Mouse (Mus musculus) neural tube, embryonic 11.5 days (tissue): ENCODE data around the gene Ttc21b. TPM values are rescaled to one million over a fixed set of nuclear protein-coding genes. Genes with fewer than 3 reads are reported as not detected.

ENCODE experiments used
- ATAC-seq: fragments of 200-750 bp; cut with Nextera tagmentation; 2 replicates; pipeline ENCODE4 v1.8.0; 2017; ENCODE audit warnings: moderate number of reproducible peaks, mild to moderate bottlenecking, moderate TSS enrichment, moderate library complexity; ENCODE audit not compliant: insufficient read depth, low FRiP score, low TSS enrichment
- DNase-seq: peaks from one replicate; pipeline ENCODE4 v3.0.0-alpha.2; 2015; ENCODE audit warnings: low spot score
- H3K27ac ChIP-seq: fragments of 300-500 bp; sonication (generic); 2 replicates; pipeline ENCODE4 v1.5.1; 2014; ENCODE audit warnings: low read depth, mild to moderate bottlenecking, low read length
- H3K27me3 ChIP-seq: fragments of 300-500 bp; sonication (generic); 2 replicates; pipeline ENCODE4 v1.6.1; 2014; ENCODE audit warnings: mild to moderate bottlenecking, low read length, mixed read lengths; ENCODE audit not compliant: control insufficient read depth, insufficient read depth
- H3K36me3 ChIP-seq: fragments of 300-500 bp; sonication (generic); 2 replicates; pipeline ENCODE4 v1.6.1; 2014; ENCODE audit warnings: mild to moderate bottlenecking, low read length, moderate library complexity, mixed read lengths; ENCODE audit not compliant: control insufficient read depth, insufficient read depth
- H3K4me1 ChIP-seq: fragments of 300-500 bp; sonication (generic); 2 replicates; pipeline ENCODE4 v1.6.1; 2014; ENCODE audit warnings: low read length, mixed read lengths; ENCODE audit not compliant: control insufficient read depth, insufficient read depth
- H3K4me2 ChIP-seq: fragments of 300-500 bp; sonication (generic); 2 replicates; pipeline ENCODE4 v1.6.1; 2014; ENCODE audit warnings: low read depth, mild to moderate bottlenecking, moderate library complexity
- H3K4me3 ChIP-seq: fragments of 300-500 bp; sonication (generic); 2 replicates; pipeline ENCODE4 v1.5.1; 2014; ENCODE audit warnings: low read depth, low read length
- H3K9ac ChIP-seq: fragments of 300-500 bp; sonication (generic); 2 replicates; pipeline ENCODE4 v1.6.1; 2014; ENCODE audit warnings: mild to moderate bottlenecking, low read length
- H3K9me3 ChIP-seq: fragments of 300-500 bp; sonication (generic); 2 replicates; pipeline ENCODE4 v1.6.1; 2016; ENCODE audit warnings: low read length; ENCODE audit not compliant: control insufficient read depth
- WGBS: fragments of 180-500 bp; shearing (Covaris S2); extraction: QIAGEN DNeasy Blood & Tissue Kit; methylation state at CpG from one replicate; pipeline ENCODE4 v1.1.7; 2014; 5-methylcytosine and 5-hydroxymethylcytosine counted together
- polyA plus RNA-seq: library from polyadenylated mRNA; unstranded; fragments of >200 nt; fragmentation: Nextera tagmentation; extraction: Ambion mirVana; gene quantifications from 2 replicates; pipeline ENCODE4 v1.2.1, GENCODE M21; 2014

Ttc21b gene
- 15.3 and 17.6 TPM in 2 replicates for polyA plus RNA-seq

DNA sequence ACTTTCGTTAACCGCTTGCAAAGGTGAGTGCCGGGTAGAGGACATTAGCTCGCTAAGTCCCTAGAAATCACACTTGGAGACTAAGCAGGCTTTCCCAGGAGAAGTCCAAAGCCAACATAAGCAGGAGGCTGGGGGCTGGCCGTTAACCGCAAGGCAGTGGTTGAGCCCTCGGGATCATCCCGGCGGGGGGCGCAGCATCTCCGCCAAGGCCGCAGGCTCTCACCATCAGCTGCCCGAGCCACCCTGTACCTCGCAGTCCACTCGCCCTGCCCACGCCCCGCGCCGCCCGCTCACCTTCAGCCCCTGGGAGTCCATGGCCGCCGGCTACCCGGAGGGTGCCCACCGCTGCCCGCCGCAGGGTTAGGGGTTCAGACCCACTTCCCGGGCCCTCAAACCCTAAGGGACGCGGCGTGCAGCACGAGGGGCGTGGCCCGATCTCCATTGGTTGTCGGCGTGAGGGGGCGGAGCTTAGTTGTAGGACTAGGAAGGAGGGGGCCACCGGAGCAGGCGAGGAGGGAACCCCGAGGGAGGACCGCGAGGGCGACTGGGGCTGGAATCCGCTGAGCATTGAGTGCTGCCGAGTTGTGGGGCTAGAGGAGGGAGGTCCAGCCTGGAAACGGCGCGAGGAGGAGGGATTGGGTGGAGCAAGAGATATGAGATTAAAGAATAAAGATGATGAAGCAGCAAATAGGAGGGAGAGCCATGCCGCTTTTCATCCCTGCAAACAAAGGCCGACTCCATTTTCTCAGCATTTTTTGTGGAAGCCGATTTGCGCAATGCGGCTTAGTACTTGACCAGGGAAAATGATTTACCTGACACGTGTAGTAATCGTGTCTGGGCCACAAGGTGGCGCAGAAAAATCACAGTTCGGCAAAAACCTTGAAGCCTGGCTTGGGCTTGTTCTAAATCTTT, at the start of gene Ttc21b:
Ttc21b (minus strand) TSS at position 398 of the 912 bp plus-strand sequence.
- H3K4me1 ChIP-seq: 0 out of 2 replicates have a peak, but pooled peaks cover 6% of the 10 kb centered on the region
- H3K9me3 ChIP-seq: no peaks in the 10 kb centered on the region
- H3K9ac ChIP-seq: peak within 1 kb of the TSS; percentile 78
- DNase-seq: peak; percentile 96
- H3K4me3 ChIP-seq: peak within 1 kb of the TSS; percentile 77
- H3K4me2 ChIP-seq: peak within 1 kb of the TSS; percentile 46
- H3K27ac ChIP-seq: peak within 1 kb of the TSS; percentile 80
- under 1% methylated on average over 56 of the region's 56 CpGs for WGBS
- H3K36me3 ChIP-seq: no peaks in the 10 kb centered on the region
- no peaks in the 10 kb centered on the region for H3K27me3 ChIP-seq
- peak; percentile 99 for ATAC-seq

DNA sequence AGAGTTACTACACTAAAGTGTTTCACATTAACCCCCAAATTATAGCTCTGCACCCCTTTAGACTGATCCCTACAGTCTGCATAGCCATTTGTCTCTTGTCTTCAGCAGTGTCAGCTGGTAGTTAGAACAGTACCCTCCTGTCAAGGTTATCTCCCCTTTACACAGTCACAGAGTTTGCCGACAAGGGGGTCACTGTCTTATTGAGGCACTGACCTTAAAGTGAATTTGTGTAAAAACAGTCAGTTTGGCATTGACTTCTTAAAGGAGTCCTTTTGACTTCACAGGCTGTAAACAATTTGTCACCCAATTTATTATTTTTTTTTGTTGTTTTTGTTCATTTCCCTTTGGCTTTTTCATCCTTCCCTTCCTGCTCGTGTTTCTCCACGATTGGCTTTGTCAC, 16.1 kb upstream of the Ttc21b start:
- no peak overlapping the region for H3K27ac ChIP-seq
- H3K4me2 ChIP-seq: no peak overlapping the region
- no peaks in the 10 kb centered on the region for H3K27me3 ChIP-seq
- DNase-seq: no peak
- no peak overlapping the region for H3K4me3 ChIP-seq
- H3K36me3 ChIP-seq: no peaks in the 10 kb centered on the region
- no peaks in the 10 kb centered on the region for H3K4me1 ChIP-seq
- no peak overlapping the region for H3K9ac ChIP-seq
- WGBS: 85% methylated on average over 3 of the region's 3 CpGs
- H3K9me3 ChIP-seq: no peaks in the 10 kb centered on the region
- no peak for ATAC-seq

DNA sequence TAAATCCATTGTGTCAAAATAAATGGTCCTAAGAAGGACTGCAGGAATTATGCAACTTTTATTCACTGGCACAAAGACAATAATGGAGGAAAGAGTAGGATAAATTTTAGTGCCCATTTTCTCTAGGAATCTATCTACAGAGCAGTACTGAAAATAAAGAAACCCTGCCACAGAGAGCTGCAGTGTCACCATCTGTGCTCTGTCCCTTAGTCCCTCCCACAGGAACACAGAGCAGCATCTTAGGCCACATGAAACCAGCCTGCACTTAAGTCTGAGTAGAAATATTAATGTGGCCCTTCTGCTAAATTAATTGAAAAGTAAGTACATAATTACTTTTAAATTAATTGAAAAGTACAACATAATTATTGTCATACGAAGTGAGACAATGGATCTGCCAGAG, 12.4 kb downstream of the Ttc21b start:
- no peak for DNase-seq
- no peaks in the 10 kb centered on the region for H3K4me1 ChIP-seq
- 82% methylated on average over 1 of the region's 1 CpGs for WGBS
- H3K4me3 ChIP-seq: no peak overlapping the region
- no peaks in the 10 kb centered on the region for H3K27me3 ChIP-seq
- H3K4me2 ChIP-seq: no peak overlapping the region
- ATAC-seq: no peak
- no peak overlapping the region for H3K9ac ChIP-seq
- no peaks in the 10 kb centered on the region for H3K9me3 ChIP-seq
- H3K27ac ChIP-seq: no peak overlapping the region
- no peaks in the 10 kb centered on the region; the same call in 1 of the 2 replicates for H3K36me3 ChIP-seq

DNA sequence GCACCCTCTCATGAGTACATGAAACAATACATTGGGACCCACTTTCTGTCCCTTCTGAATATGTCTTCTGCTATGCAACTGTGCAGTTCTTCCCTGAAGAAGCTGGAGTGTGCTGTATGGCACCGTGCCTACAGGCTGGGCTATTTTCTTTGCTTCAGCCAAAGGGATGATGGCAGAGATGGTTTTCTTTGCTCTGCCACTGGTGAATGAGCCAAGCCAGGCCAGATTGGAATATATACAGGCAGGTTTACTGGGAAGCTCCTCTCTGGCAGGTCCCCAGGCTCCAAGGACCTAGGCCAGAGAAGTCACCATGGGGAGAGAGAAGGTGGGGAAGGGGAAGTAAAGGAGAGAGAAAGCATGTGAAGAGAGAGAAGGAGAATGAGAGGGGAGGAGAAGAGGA, 16.1 kb downstream of the Ttc21b start:
- Histone ChIP-seq H3K27ac (no peak overlapping the region), H3K4me2 (no peak overlapping the region), H3K4me1 (no peaks in the 10 kb centered on the region), H3K9me3 (no peaks in the 10 kb centered on the region), H3K36me3 (peaks cover 7% of the 10 kb centered on the region), H3K9ac (no peak overlapping the region), H3K4me3 (no peak overlapping the region), H3K27me3 (no peaks in the 10 kb centered on the region)
- ATAC-seq (no peak), DNase-seq (no peak)
- WGBS: 93% methylated on average over 1 of the region's 1 CpGs

DNA sequence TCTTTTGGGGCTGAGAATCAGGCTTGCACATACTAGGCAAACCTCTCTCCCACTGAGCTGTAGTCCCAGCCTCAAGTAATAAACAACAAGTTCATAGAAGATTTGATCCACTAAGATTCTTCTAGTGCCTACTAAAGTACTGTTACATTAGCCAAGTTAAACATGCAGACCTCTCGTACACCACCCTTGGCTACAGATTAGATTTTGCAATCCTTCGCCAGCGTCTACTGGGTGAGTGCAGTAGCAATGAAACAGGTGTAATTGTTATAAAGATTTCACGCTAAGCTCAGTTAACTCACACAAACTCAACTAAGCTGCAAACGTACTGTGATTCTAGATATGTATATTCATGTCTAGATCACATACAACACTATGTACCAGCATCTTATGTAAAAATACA, 17.5 kb downstream of the Ttc21b start:
- Histone ChIP-seq H3K27me3 (no peaks in the 10 kb centered on the region), H3K4me3 (no peak overlapping the region), H3K9ac (no peak overlapping the region), H3K36me3 (peaks cover 7% of the 10 kb centered on the region), H3K4me2 (no peak overlapping the region), H3K4me1 (no peaks in the 10 kb centered on the region), H3K27ac (no peak overlapping the region), H3K9me3 (no peaks in the 10 kb centered on the region)
- WGBS: 89% methylated on average over 5 of the region's 5 CpGs
- DNase-seq: no peak
- no peak for ATAC-seq

DNA sequence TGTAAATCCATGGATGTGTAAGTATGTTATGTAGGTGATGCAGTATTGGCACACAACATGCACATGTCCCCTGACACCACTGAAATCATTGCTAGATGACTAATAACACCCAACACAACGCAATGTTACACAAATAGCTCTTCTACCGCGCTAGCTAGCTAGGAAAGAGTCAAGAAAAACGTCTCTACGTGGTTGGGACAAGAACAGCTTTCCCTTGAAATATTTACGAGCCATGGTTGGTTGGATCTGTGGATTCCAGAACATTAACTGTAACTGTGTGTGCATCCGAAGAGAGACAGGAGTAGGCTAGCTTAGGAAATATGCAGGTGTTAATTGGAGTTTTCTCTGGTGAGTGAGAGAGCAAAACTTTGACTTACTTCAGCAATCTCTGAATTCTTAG, 35.5 kb downstream of the Ttc21b start:
- Histone ChIP-seq H3K27ac (no peak overlapping the region), H3K9me3 (no peaks in the 10 kb centered on the region), H3K27me3 (no peaks in the 10 kb centered on the region), H3K4me3 (no peak overlapping the region), H3K9ac (no peak overlapping the region), H3K4me1 (no peaks in the 10 kb centered on the region), H3K4me2 (no peak overlapping the region), H3K36me3 (no peaks in the 10 kb centered on the region)
- DNase-seq (no peak), ATAC-seq (no peak)
- WGBS: 84% methylated on average over 7 of the region's 7 CpGs

DNA sequence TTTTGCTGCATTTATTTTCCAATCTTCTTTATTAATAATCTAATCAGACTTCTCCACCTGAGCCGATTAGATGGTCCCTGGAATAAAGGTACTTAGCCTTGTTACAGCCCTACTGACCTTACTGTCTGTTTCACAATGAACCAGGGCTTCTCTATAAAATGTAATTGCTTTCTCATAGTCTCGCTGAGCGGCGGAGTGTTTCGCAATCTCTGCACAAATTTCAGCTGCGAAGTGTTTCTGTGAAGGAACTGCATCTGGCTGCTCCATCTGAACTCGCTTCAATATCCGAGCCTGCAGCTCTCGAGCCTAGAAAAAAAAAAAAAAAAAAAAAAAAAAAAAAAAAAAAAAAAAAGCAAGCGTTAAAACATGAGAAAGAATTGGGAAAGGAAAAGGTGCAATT, 46.5 kb downstream of the Ttc21b start:
- ATAC-seq (no peak), DNase-seq (no peak)
- Histone ChIP-seq H3K4me1 (no peaks in the 10 kb centered on the region), H3K27ac (no peak overlapping the region), H3K4me3 (no peak overlapping the region), H3K36me3 (no peaks in the 10 kb centered on the region), H3K4me2 (no peak overlapping the region), H3K9ac (no peak overlapping the region), H3K9me3 (no peaks in the 10 kb centered on the region), H3K27me3 (no peaks in the 10 kb centered on the region)
- 88% methylated on average over 10 of the region's 10 CpGs for WGBS

DNA sequence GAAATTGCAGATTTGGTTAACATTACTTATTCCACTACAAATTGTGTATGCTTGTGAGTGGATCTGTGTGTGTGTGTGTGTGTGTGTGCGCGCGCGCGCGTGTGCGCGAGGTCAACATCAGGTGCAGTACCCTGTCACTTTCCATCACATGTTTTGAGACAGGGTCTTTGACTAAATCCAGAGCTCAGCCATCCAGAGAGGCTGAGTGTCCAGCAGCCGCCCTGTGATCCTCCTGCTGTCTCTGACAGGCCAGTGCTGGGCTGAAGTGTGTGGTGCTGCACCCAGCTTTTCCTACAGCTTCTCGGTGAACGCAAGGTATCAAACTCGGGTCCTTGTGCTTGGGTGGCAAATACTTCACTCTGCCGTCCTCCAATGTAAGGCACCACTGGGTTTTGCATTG, 47.1 kb downstream of the Ttc21b start:
- no peaks in the 10 kb centered on the region for H3K4me1 ChIP-seq
- H3K36me3 ChIP-seq: peaks cover 1% of the 10 kb centered on the region; the same call in 1 of the 2 replicates
- H3K4me2 ChIP-seq: no peak overlapping the region
- H3K27me3 ChIP-seq: no peaks in the 10 kb centered on the region
- no peaks in the 10 kb centered on the region for H3K9me3 ChIP-seq
- 93% methylated on average over 13 of the region's 13 CpGs for WGBS
- no peak overlapping the region for H3K9ac ChIP-seq
- DNase-seq: no peak
- no peak overlapping the region for H3K4me3 ChIP-seq
- no peak overlapping the region for H3K27ac ChIP-seq
- ATAC-seq: no peak

DNA sequence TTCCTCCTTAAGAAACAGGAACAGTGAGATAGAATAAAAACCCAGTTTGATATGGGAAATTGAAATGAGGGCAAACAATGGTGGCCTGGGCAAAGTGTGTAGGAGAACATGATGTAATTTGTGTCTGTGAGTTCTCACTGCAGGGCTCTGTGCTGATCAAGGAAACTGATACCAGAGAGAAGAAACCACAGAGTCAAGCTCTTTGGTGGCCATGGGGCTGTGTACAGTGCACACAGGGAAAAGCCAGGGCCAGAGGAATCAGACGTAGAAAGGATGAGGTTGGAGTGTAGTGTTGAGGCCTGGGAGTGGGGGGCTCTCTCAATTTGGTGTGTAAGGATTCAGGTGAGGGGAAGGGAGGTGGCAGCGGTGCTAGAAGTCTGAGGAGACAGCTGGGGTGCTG, 49.6 kb downstream of the Ttc21b start:
- H3K9me3 ChIP-seq: no peaks in the 10 kb centered on the region
- ATAC-seq (no peak), DNase-seq (no peak)
- H3K4me2 ChIP-seq: no peak overlapping the region
- no peak overlapping the region for H3K9ac ChIP-seq
- H3K27ac ChIP-seq: no peak overlapping the region
- H3K4me1 ChIP-seq: no peaks in the 10 kb centered on the region
- no peak overlapping the region for H3K4me3 ChIP-seq
- 91% methylated on average over 2 of the region's 2 CpGs for WGBS
- H3K27me3 ChIP-seq: no peaks in the 10 kb centered on the region
- H3K36me3 ChIP-seq: peaks cover 2% of the 10 kb centered on the region; the same call in 1 of the 2 replicates
